Mouse (Mus musculus): ENCODE measurements around the gene Olfr630. TPM values are rescaled to one million over a fixed set of nuclear protein-coding genes. Genes with fewer than 3 reads are reported as not detected.
A peak's percentile ranks its signal among the peaks of the same experiment; 100 is the strongest.
"Not testable (repeated sequence)": the region's sequence is repeated elsewhere in the genome, so short reads cannot be mapped to it uniquely, and the experiment has no call there.

Olfr630 gene
- total RNA-seq (2014; rRNA removed): not detected in 2 replicates
- not detected in 2 replicates for polyA plus RNA-seq (2015; fragmentation: Nextera tagmentation; extraction: Ambion mirVana)

- DNase-seq (ENCODE audit: low spot score): no peak
Observed at GRCm38 (mm10) chr7:103757233-103757632, at the start of gene Olfr630. Gene Olfr630, minus strand, starts transcription at chr7:103757333.

GRCm38 (mm10) chr7:103806856-103807255 lies 49.7 kb upstream of the Olfr630 start:
- ATAC-seq (no peak), DNase-seq (ENCODE audit: low spot score) (peak; percentile 59)
- Histone ChIP-seq H3K27me3 (ENCODE audit: insufficient read depth, low read length) (no peaks in the 10 kb centered on the region), H3K4me2 (ENCODE audit: low read depth, low read length) (no peak overlapping the region), H3K4me3 (ENCODE audit: low read length) (no peak overlapping the region), H3K4me1 (ENCODE audit: insufficient read depth, low read length) (no peaks in the 10 kb centered on the region), H3K9ac (replicated peaks; ENCODE audit: low read length) (no peak overlapping the region), H3K36me3 (ENCODE audit: insufficient read depth, low read length) (no peaks in the 10 kb centered on the region), H3K9me3 (ENCODE audit: low read length) (no peaks in the 10 kb centered on the region), H3K27ac (no peak overlapping the region)
- 65% methylated on average over 1 of the region's 1 CpGs for WGBS
- TF ChIP-seq CTCF (IDR thresholded peaks at IDR 0.05; ENCODE audit: low read depth): peak; percentile 66

More at GRCm38 (mm10) chr7:103757233-103757632, at the start of gene Olfr630:
- Histone ChIP-seq H3K4me3 (ENCODE audit: low read length) (no peak within 1 kb of the TSS), H3K9ac (replicated peaks; ENCODE audit: low read length) (no peak within 1 kb of the TSS), H3K36me3 (ENCODE audit: insufficient read depth, low read length) (no peaks in the 10 kb centered on the region), H3K27ac (no peak within 1 kb of the TSS), H3K4me1 (ENCODE audit: insufficient read depth, low read length) (no peaks in the 10 kb centered on the region), H3K4me2 (ENCODE audit: low read depth, low read length) (no peak within 1 kb of the TSS), H3K9me3 (ENCODE audit: low read length) (no peaks in the 10 kb centered on the region), H3K27me3 (ENCODE audit: insufficient read depth, low read length) (no peaks in the 10 kb centered on the region)
- 41% methylated on average over 2 of the region's 2 CpGs for WGBS
- no peak for ATAC-seq
- TF ChIP-seq CTCF (IDR thresholded peaks at IDR 0.05; ENCODE audit: low read depth): no peak

- Histone ChIP-seq H3K9me3 (ENCODE audit: low read length) (no peaks in the 10 kb centered on the region), H3K4me1 (ENCODE audit: insufficient read depth, low read length) (no peaks in the 10 kb centered on the region)
- WGBS: 30% methylated on average over 4 of the region's 4 CpGs
Observed at GRCm38 (mm10) chr7:103792669-103793388, 35.7 kb upstream of the Olfr630 start.

GRCm38 (mm10) chr7:103791721-103792120 lies 34.6 kb upstream of the Olfr630 start, which contains the start of gene Olfr67:
Gene Olfr67, minus strand, starts transcription at chr7:103791821.
- 72% methylated on average over 3 of the region's 3 CpGs for WGBS
- no peaks in the 10 kb centered on the region for H3K36me3 ChIP-seq (ENCODE audit: insufficient read depth, low read length)
- no peak within 1 kb of the TSS for H3K27ac ChIP-seq
- no peak within 1 kb of the TSS for H3K4me3 ChIP-seq (ENCODE audit: low read length)
- no peak within 1 kb of the TSS for H3K4me2 ChIP-seq (ENCODE audit: low read depth, low read length)
- no peak for TF ChIP-seq CTCF (IDR thresholded peaks at IDR 0.05; ENCODE audit: low read depth)
- H3K9ac ChIP-seq (replicated peaks; ENCODE audit: low read length): no peak within 1 kb of the TSS
- no peaks in the 10 kb centered on the region for H3K27me3 ChIP-seq (ENCODE audit: insufficient read depth, low read length)
- ATAC-seq (no peak), DNase-seq (ENCODE audit: low spot score) (no peak)
- no peaks in the 10 kb centered on the region for H3K4me1 ChIP-seq (ENCODE audit: insufficient read depth, low read length)
- no peaks in the 10 kb centered on the region for H3K9me3 ChIP-seq (ENCODE audit: low read length)

More at GRCm38 (mm10) chr7:103792669-103793388, 35.7 kb upstream of the Olfr630 start:
- no peak for DNase-seq (ENCODE audit: low spot score)
- Histone ChIP-seq H3K9ac (replicated peaks; ENCODE audit: low read length) (no peak overlapping the region), H3K27me3 (ENCODE audit: insufficient read depth, low read length) (no peaks in the 10 kb centered on the region), H3K27ac (no peak overlapping the region), H3K36me3 (ENCODE audit: insufficient read depth, low read length) (no peaks in the 10 kb centered on the region), H3K4me3 (ENCODE audit: low read length) (no peak overlapping the region), H3K4me2 (ENCODE audit: low read depth, low read length) (no peak overlapping the region)
- no peak for TF ChIP-seq CTCF (IDR thresholded peaks at IDR 0.05; ENCODE audit: low read depth)
- ATAC-seq: no peak

- H3K9me3 ChIP-seq (ENCODE audit: low read length): no peaks in the 10 kb centered on the region
- H3K4me3 ChIP-seq (ENCODE audit: low read length): no peak within 1 kb of the TSS
- no peak for TF ChIP-seq CTCF (IDR thresholded peaks at IDR 0.05; ENCODE audit: low read depth)
- H3K9ac ChIP-seq (replicated peaks; ENCODE audit: low read length): no peak within 1 kb of the TSS
- WGBS: 70% methylated on average over 3 of the region's 3 CpGs
- no peak within 1 kb of the TSS for H3K4me2 ChIP-seq (ENCODE audit: low read depth, low read length)
- H3K27ac ChIP-seq: no peak within 1 kb of the TSS
- ATAC-seq (no peak), DNase-seq (ENCODE audit: low spot score) (no peak)
- H3K27me3 ChIP-seq (ENCODE audit: insufficient read depth, low read length): no peaks in the 10 kb centered on the region
- no peaks in the 10 kb centered on the region for H3K4me1 ChIP-seq (ENCODE audit: insufficient read depth, low read length)
- no peaks in the 10 kb centered on the region for H3K36me3 ChIP-seq (ENCODE audit: insufficient read depth, low read length)
Observed at GRCm38 (mm10) chr7:103779598-103779997, 22.5 kb upstream of the Olfr630 start, which contains the start of gene Olfr68. Gene Olfr68, minus strand, starts transcription at chr7:103779698.

- H3K9me3 ChIP-seq (ENCODE audit: low read length); H3K36me3 ChIP-seq (ENCODE audit: insufficient read depth, low read length); H3K4me1 ChIP-seq (ENCODE audit: insufficient read depth, low read length); H3K4me2 ChIP-seq (ENCODE audit: low read depth, low read length); H3K27me3 ChIP-seq (ENCODE audit: insufficient read depth, low read length); H3K9ac ChIP-seq (replicated peaks; ENCODE audit: low read length); H3K4me3 ChIP-seq (ENCODE audit: low read length); ATAC-seq; DNase-seq (ENCODE audit: low spot score); H3K27ac ChIP-seq: not testable (repeated sequence)
- WGBS: 86% methylated on average over 4 of the region's 4 CpGs
Observed at GRCm38 (mm10) chr7:103777652-103778051, 20.5 kb upstream of the Olfr630 start.

GRCm38 (mm10) chr7:103771494-103771893 lies 14.4 kb upstream of the Olfr630 start, which contains the start of gene Olfr69:
Gene Olfr69, minus strand, starts transcription at chr7:103771594.
- no peak for TF ChIP-seq CTCF (IDR thresholded peaks at IDR 0.05; ENCODE audit: low read depth)
- Histone ChIP-seq H3K36me3 (ENCODE audit: insufficient read depth, low read length) (no peaks in the 10 kb centered on the region), H3K4me1 (ENCODE audit: insufficient read depth, low read length) (no peaks in the 10 kb centered on the region), H3K27me3 (ENCODE audit: insufficient read depth, low read length) (no peaks in the 10 kb centered on the region), H3K9ac (replicated peaks; ENCODE audit: low read length) (no peak within 1 kb of the TSS), H3K4me2 (ENCODE audit: low read depth, low read length) (no peak within 1 kb of the TSS), H3K4me3 (ENCODE audit: low read length) (no peak within 1 kb of the TSS), H3K9me3 (ENCODE audit: low read length) (no peaks in the 10 kb centered on the region), H3K27ac (no peak within 1 kb of the TSS)
- WGBS: 80% methylated on average over 2 of the region's 2 CpGs
- DNase-seq (ENCODE audit: low spot score) (no peak), ATAC-seq (no peak)

GRCm38 (mm10) chr7:103767687-103768086 lies 10.6 kb upstream of the Olfr630 start:
- not testable (repeated sequence) for H3K9me3 ChIP-seq (ENCODE audit: low read length); H3K27ac ChIP-seq; DNase-seq (ENCODE audit: low spot score); H3K4me2 ChIP-seq (ENCODE audit: low read depth, low read length); H3K36me3 ChIP-seq (ENCODE audit: insufficient read depth, low read length); H3K27me3 ChIP-seq (ENCODE audit: insufficient read depth, low read length); ATAC-seq; H3K9ac ChIP-seq (replicated peaks; ENCODE audit: low read length); H3K4me1 ChIP-seq (ENCODE audit: insufficient read depth, low read length); H3K4me3 ChIP-seq (ENCODE audit: low read length)
- WGBS: 90% methylated on average over 3 of the region's 6 CpGs

GRCm38 (mm10) chr7:103762212-103762611 lies 5.1 kb upstream of the Olfr630 start:
- not testable (repeated sequence) for H3K9me3 ChIP-seq (ENCODE audit: low read length); H3K9ac ChIP-seq (replicated peaks; ENCODE audit: low read length); H3K36me3 ChIP-seq (ENCODE audit: insufficient read depth, low read length); H3K4me2 ChIP-seq (ENCODE audit: low read depth, low read length); DNase-seq (ENCODE audit: low spot score); H3K27me3 ChIP-seq (ENCODE audit: insufficient read depth, low read length); H3K27ac ChIP-seq; ATAC-seq; H3K4me1 ChIP-seq (ENCODE audit: insufficient read depth, low read length); H3K4me3 ChIP-seq (ENCODE audit: low read length)
- 83% methylated on average over 6 of the region's 6 CpGs for WGBS
